Mouse (Mus musculus) frontal cortex, postnatal 10 days (tissue): ENCODE results near the gene Mrpl10.

Experiments used
- DNase-seq, 2 experiments: peaks; one replicate each; pipeline ENCODE4 v3.0.0; 2022; ENCODE audit warnings: low spot score in 2 of 2, mixed read lengths in 1 of 2

Mrpl10 gene

GRCm38 (mm10) chr11:97029686-97030417 is 11.5 kb upstream of the Mrpl10 start, which contains the start of gene Scrn2:
Scrn2 (plus strand) TSS chr11:97029938.
- DNase-seq = peak in 1 of 2 experiments; percentile 57

GRCm38 (mm10) chr11:97030426-97030825 is 10.9 kb upstream of the Mrpl10 start:
- no peak for DNase-seq

DNA sequence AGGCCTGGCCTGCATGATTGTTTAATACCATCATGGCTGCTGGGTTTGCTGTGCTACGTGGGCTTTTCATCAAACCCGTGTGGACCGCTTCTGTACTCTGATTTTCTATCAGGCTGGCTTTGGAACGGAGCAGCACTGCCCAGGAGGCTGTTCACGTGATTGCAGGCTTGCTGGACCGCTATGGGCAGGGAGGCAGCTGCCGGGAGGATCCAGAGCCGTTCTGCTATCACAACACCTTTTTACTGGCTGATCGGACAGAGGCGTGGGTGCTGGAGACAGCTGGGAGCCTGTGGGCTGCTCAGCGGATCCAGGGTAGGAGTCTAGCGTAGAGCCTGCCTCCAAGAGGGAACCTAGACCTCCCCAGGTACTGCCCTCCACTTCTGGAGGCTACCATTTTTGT is 9.4 kb upstream of the Mrpl10 start:
- no peak for DNase-seq

GRCm38 (mm10) chr11:97032499-97032898 is 8.9 kb upstream of the Mrpl10 start:
- no peak for DNase-seq

DNA sequence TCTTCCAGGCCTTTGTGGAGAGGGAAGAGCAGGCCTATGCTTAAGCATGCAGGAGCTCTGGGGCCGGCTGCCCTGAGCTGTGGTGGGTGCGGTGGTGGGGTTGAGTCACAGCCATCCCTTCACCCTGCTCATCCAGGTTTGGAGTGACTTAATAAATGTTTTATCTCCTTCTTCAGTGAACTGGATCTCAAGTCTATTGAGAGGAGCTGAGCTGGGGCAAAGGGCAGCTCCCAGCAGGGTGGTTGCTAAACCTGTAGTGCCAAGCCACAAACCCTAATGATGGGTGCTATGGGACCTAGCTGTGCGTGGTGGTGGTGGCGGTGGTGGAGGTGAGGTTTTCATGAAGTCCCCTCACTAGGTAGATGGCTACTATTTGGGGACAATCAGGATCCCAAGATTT is 7.6 kb upstream of the Mrpl10 start:
- DNase-seq = no peak

GRCm38 (mm10) chr11:97036141-97036540 is 5.2 kb upstream of the Mrpl10 start:
- DNase-seq = no peak

DNA sequence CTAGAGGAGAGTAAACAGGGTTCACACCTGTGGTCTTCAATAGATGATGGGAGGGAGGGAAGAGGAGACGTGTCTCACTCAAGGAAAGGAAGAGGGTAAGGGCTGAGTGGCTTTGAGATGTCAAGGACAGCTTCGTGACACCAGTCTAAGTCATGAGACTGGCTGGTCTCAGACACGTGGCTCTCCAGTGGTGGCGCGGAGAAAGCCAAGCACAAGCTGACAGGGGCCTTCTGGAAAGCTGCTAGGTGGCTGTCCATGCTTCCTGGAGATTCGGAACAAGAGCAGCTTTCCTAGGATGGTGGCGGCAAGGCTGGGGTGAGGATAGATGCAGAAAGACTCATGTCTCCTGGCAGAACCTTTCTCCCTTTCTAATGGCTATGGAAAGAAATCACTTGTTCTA is 2.5 kb upstream of the Mrpl10 start:
- no peak for DNase-seq

DNA sequence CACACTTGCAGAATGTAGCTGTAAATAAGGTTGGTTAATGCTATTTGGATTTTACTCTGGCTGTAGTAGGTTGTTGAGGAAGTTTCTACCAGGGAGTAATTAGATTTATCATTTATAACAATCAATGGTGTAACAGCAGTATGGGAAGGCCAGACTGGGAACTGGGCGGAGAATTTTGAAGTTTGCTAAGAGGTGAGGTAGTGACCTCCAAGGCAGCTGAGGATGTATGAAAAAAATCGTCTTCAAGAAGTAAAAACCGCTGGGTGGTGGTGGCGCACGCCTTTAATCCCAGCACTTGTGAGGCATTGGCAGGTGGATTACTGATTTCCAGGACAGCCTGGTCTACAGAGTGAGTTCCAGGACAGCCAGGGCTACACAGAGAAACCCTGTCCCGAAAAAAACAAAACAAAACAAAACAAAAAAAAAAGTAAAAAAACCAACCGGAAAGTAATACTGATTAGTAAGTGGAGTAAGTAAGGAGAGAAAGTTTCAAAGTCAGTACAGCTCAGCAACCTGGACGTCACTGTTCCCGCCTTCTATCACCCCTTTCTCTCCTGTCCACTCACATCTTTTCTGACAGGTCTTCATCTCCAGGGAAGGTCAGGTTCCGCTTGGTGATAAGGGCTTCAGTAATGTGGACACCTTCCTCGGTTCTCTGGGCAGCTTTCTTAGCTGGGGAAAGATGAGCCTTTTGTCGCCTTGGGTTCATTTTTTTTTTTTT is 899 bp upstream of the Mrpl10 start:
- DNase-seq = no peak

GRCm38 (mm10) chr11:97044902-97045301 is 3.5 kb downstream of the Mrpl10 start:
- DNase-seq = no peak

DNA sequence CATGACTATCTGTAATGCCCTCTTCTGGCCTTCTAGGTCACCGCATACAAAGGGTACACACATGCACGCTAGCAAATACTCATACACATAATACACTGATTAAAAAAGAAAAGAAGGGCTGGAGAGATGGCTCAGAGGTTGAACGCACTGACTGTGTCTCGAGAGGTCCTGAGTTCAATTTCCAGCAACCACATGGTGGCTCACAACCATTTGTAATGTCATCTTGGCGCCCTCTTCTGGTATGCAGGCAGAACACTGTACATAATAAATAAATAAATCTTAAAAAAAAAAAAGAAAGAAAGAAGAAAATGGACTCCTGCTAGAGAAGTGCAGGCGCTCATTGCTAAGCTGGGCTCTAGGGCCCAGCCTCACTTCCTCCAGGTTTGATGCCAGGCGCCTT is 4.5 kb downstream of the Mrpl10 start:
- no peak for DNase-seq

GRCm38 (mm10) chr11:97048090-97048650 is 6.8 kb downstream of the Mrpl10 start:
- no peak for DNase-seq

DNA sequence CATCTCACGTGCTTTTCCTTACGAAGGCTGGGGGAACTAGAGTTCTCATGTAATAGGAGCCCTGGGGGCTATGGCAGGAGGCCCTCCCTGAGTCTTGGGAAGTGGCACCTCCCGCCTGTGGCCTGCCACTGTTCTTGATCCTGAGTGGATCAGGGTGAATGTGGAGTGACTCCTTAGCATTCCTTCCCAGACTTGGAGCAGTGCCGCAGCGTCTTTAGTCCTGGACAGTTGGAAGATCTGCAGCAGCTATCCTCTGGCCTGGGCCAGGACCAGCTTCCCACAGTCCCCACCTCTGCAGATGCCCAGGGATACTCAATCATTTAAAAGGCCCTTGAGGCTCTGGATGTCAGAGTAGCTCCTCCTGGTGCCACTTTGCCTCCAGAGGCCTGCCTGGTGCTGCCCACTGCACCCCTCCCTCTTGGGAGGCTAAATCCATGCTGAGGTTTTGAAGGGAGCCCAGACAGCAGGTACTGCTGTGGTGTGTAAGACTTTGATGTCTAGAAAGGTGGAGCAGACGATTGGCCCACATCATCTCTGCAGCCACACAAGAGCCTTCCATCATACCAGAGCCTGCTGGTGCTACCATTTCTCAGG is 8.2 kb downstream of the Mrpl10 start:
- DNase-seq = no peak

GRCm38 (mm10) chr11:97050216-97050943 is 9.0 kb downstream of the Mrpl10 start, which contains the start of gene Osbpl7:
Osbpl7 (plus strand) TSS chr11:97050628.
- peak; percentile 69 to 82 for DNase-seq

DNA sequence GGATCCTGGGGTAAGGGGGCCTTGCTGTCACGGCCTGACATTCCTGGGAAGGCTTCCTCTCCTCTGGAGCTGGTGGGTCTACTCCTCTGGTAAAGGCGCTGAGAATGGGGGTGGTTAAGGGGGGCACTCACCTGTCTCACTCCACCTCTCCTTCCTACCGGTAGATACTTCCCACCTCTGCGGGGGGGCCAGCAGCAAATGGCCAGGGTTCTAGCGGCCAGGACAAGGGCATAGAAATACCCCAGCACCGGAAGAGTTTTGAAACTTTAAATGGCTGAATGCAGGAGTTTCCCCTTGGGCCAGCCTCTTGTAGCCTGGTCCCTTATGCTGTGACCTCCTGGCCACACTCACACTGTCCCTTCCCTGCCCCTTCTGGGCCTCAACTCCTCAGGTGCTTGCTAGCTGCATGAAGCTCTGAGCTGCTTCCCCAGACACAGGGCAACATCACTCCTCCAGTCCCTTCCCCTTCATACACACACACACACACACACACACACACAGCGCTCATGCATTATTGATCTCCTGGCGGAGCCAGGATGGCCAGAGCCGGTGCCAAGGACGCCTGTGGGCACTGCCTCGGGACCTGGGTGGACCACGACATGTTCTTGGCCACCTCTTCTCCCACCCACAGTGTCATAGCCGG is 9.7 kb downstream of the Mrpl10 start:
- DNase-seq = no peak

DNA sequence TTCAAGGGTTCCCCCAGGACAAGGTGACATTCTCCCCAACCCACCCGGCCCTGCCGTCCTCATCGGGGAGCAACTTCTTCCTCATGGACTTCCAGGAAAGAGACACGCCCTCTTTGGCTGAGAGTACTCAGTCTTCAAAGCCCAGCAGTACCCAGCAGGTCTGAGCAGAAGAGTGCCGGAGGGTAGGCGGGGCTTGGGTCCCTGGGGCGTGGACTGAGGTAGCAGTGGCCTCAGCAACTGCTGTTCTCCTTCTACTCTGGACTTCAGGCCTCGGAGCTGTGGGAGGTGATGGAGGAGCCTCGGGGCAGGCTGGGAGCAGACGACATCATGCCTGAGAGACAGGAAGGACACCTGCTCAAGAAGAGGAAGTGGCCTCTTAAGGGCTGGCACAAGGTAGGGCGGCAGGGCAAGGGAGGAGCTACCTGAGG is 10.9 kb downstream of the Mrpl10 start:
- no peak for DNase-seq

DNA sequence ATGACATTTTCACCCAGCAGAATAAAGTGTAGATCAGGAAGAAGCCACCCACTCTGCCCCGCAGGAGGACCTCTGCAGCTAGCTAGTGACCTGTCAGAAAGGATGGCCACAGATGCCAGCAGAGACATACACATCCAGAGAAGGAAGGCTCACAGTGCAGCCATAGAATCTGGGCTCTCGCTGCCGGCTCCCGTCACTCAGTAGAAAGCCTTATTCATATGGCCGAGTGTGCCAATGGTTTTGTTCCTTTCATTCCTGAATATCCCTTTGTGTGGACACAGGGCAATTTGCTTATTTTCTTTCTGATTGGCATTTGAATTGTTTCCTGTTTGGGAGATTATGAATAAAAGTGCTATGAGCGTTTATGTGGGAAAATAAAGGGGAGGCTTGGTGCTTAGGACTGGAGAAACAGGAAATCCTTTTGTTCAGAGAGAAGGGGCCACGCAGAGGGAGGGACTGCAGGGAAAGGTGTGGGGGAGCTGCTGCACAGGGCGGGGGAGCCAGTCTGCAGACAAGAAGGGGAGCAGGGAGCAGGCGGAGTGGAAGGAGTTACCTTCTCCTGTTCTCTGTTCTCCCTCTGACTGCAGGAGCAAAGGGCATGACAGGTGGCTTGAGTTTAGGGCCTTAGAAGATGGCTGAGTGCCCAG is 22.0 kb downstream of the Mrpl10 start:
- no peak for DNase-seq

DNA sequence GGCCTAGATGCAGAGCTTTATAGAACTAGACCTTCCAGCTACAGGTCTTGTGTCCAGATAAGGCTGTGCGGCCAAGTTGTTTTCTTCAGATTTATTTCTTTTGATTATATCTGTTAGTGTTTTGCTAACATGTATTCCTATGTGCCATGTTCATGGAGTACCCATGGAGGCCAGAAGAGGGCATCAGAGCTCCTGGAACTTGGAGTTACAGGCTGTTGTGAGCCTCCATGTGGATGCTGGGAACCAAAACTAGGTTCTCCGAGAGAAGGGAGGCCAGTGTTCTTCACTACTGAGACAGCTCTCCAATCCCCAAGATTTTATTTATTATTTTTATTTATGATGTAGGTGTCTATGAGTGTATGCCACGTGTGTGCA is 22.5 kb downstream of the Mrpl10 start:
- DNase-seq = no peak

DNA sequence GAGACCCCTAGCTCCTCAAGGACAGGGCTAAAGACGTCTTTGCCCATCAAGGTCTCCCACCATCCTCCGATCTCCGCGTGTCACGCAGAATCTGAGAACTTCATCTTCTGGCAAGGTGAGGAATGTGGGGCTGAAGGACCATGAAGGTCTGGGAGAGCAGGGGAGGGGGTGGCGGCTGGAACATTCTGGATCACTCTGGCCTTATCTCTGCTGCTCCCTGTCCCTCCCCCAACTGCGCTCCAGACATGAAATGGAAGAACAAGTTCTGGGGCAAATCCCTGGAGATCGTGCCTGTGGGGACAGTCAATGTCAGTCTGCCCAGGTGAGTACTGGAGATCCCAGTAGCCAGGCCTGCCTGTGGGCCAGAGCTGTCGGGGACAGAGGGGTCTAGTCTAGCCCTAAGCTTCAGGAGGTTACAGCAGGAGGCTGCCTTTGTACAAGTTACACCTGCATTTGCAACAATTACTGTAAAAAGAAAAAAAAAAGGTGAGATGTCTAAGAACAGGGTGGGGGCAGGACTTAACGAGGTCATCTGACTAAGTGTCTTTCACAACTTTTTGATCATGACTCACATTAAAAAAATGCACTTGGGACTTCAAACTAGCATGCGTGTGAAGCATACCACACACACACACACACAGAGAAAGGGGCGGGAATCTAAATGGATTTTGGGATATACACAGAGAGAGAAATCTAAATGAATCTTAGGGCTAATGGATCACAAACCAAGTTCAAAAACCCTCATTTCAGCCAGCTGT is 24.4 kb downstream of the Mrpl10 start:
- DNase-seq = no peak

GRCm38 (mm10) chr11:97066656-97067360 is 25.4 kb downstream of the Mrpl10 start:
- no peak for DNase-seq
